Comparison of ENCODE assay signal across 10 mouse cellular contexts in genomic region chr4:132733071-132733770, GRCm38 (mm10). TPM values are rescaled to one million over a fixed set of nuclear protein-coding genes. Genes with fewer than 3 reads are reported as not detected.
DNase-seq lines count a peak whose midpoint lies in the region; ATAC-seq and TF ChIP-seq lines count a peak whose summit lies in the region.
"Had no signal": no experiment of that assay in that cellular context is flagged by ENCODE, and none has a peak within 500 bp of the region (broad histone marks: within the 10 kb centered on the region; RNA-seq: fewer than 3 reads in every experiment).

No protein-coding gene starts in this region.

- WGBS in kidney, postnatal 0 days: 94% methylated on average over 25 of the region's 25 CpGs
- 94% methylated on average over 25 of the region's 25 CpGs for WGBS in kidney, embryonic 16.5 days
- WGBS in embryonic facial prominence, embryonic 10.5 days: 93% methylated on average over 25 of the region's 25 CpGs
- 89% methylated on average over 25 of the region's 25 CpGs for WGBS in stomach, embryonic 15.5 days

- no peak overlapping the region for H3K27ac ChIP-seq in kidney, postnatal 0 days
- H3K27ac ChIP-seq in kidney, embryonic 16.5 days (ENCODE audit: low read length): no peak overlapping the region
- H3K27ac ChIP-seq in testis, adult 2 months (ENCODE audit: control insufficient read depth, insufficient read depth, low read depth, low read length): no peak overlapping the region; the same call in 1 of the 2 replicates
- 0 out of 2 replicates have a peak overlapping the region, but pooled peaks have one; percentile 61 for H3K27ac ChIP-seq in embryonic facial prominence, embryonic 10.5 days (replicated peaks)
- peak overlapping the region; percentile 31; the same call in 1 of the 2 replicates for H3K27ac ChIP-seq in stomach, embryonic 15.5 days
- H3K27ac ChIP-seq: hindbrain, embryonic 15.5 days; midbrain, embryonic 13.5 days had no signal

- H3K9me3 ChIP-seq in kidney, postnatal 0 days (replicated peaks; ENCODE audit: low read length): no peaks in the 10 kb centered on the region
- no peaks in the 10 kb centered on the region for H3K9me3 ChIP-seq in kidney, embryonic 16.5 days (ENCODE audit: low read length)
- H3K9me3 ChIP-seq in embryonic facial prominence, embryonic 10.5 days: no peaks in the 10 kb centered on the region
- no peaks in the 10 kb centered on the region for H3K9me3 ChIP-seq in stomach, embryonic 15.5 days
- H3K9me3 ChIP-seq: hindbrain, embryonic 15.5 days; midbrain, embryonic 13.5 days had no signal

- intact Hi-C loops in gastrocnemius, postnatal 36 days (cut with DNase I): no loop called here

- no peak overlapping the region for H3K9ac ChIP-seq in kidney, postnatal 0 days (ENCODE audit: low read depth, low read length)
- no peak overlapping the region for H3K9ac ChIP-seq in kidney, embryonic 16.5 days (replicated peaks; ENCODE audit: low read length)
- no peak overlapping the region for H3K9ac ChIP-seq in stomach, embryonic 15.5 days

- no peaks in the 10 kb centered on the region for H3K36me3 ChIP-seq in kidney, postnatal 0 days (ENCODE audit: insufficient read depth, low read length)
- no peaks in the 10 kb centered on the region for H3K36me3 ChIP-seq in kidney, embryonic 16.5 days (ENCODE audit: insufficient read depth, low read length)
- H3K36me3 ChIP-seq in testis, adult 2 months (ENCODE audit: control insufficient read depth, insufficient read depth, low read length): no peaks in the 10 kb centered on the region
- peaks cover 5% of the 10 kb centered on the region; the same call in 1 of the 2 replicates for H3K36me3 ChIP-seq in embryonic facial prominence, embryonic 10.5 days (replicated peaks)
- H3K36me3 ChIP-seq in stomach, embryonic 15.5 days: no peaks in the 10 kb centered on the region
- H3K36me3 ChIP-seq: hindbrain, embryonic 15.5 days had no signal

- no peak for TF ChIP-seq POLR2A in testis, adult 2 months (IDR thresholded peaks at IDR 0.05; ENCODE audit: control insufficient read depth, low read depth, low read length)

- no peak for ATAC-seq in kidney, postnatal 0 days (replicated peaks; ENCODE audit: low FRiP score, low read depth)
- no peak for ATAC-seq in kidney, embryonic 16.5 days (ENCODE audit: low FRiP score, low TSS enrichment)
- ATAC-seq in stomach, embryonic 15.5 days (ENCODE audit: insufficient read depth, low FRiP score, low read depth): no peak
- no peak for ATAC-seq in inflammation-experienced regulatory T-cells, adult 6 months

- no peaks in the 10 kb centered on the region for H3K27me3 ChIP-seq in kidney, postnatal 0 days (ENCODE audit: insufficient read depth, low read length)
- H3K27me3 ChIP-seq in kidney, embryonic 16.5 days (ENCODE audit: insufficient read depth, low read length): no peaks in the 10 kb centered on the region
- H3K27me3 ChIP-seq in testis, adult 2 months (ENCODE audit: control insufficient read depth, insufficient read depth, low read length): no peaks in the 10 kb centered on the region
- H3K27me3 ChIP-seq in embryonic facial prominence, embryonic 10.5 days (replicated peaks; ENCODE audit: low read depth, poor library complexity, severe bottlenecking): no peaks in the 10 kb centered on the region
- no peaks in the 10 kb centered on the region for H3K27me3 ChIP-seq in stomach, embryonic 15.5 days (replicated peaks)
- H3K27me3 ChIP-seq: hindbrain, embryonic 15.5 days; midbrain, embryonic 13.5 days had no signal

- H3K4me1 ChIP-seq in kidney, postnatal 0 days (replicated peaks; ENCODE audit: insufficient read depth, low read length): no peaks in the 10 kb centered on the region
- H3K4me1 ChIP-seq in kidney, embryonic 16.5 days (ENCODE audit: insufficient read depth, low read length): peaks cover 8% of the 10 kb centered on the region; the same call in 1 of the 2 replicates
- H3K4me1 ChIP-seq in testis, adult 2 months (ENCODE audit: control insufficient read depth, insufficient read depth, low read length): peaks cover 29% of the 10 kb centered on the region
- H3K4me1 ChIP-seq in embryonic facial prominence, embryonic 10.5 days: peaks cover 20% of the 10 kb centered on the region
- peaks cover 8% of the 10 kb centered on the region; the same call in 1 of the 2 replicates for H3K4me1 ChIP-seq in stomach, embryonic 15.5 days

- DNase-seq in kidney, postnatal 0 days (ENCODE audit: low spot score): no peak
- DNase-seq in testis, postnatal 14 days (ENCODE audit: low spot score): no peak
- DNase-seq in embryonic facial prominence, embryonic 10.5 days (ENCODE audit: low spot score): no peak
- no peak for DNase-seq in gastrocnemius, postnatal 36 days

- H3K4me3 ChIP-seq in kidney, postnatal 0 days (replicated peaks; ENCODE audit: low read depth, low read length): no peak overlapping the region
- H3K4me3 ChIP-seq in kidney, embryonic 16.5 days (ENCODE audit: low read length): no peak overlapping the region
- H3K4me3 ChIP-seq in testis, adult 2 months (ENCODE audit: control insufficient read depth, low read depth, low read length): peak overlapping the region; percentile 68
- H3K4me3 ChIP-seq in embryonic facial prominence, embryonic 10.5 days: no peak overlapping the region
- no peak overlapping the region for H3K4me3 ChIP-seq in stomach, embryonic 15.5 days (replicated peaks)

- no peak overlapping the region for H3K4me2 ChIP-seq in kidney, postnatal 0 days (ENCODE audit: low read length)
- no peak overlapping the region for H3K4me2 ChIP-seq in kidney, embryonic 16.5 days (replicated peaks; ENCODE audit: low read depth, low read length)
- H3K4me2 ChIP-seq in stomach, embryonic 15.5 days: peak overlapping the region; percentile 88; the same call in 1 of the 2 replicates

- peak; percentile 18; the same call in 1 of the 2 replicates for TF ChIP-seq CTCF in kidney, postnatal 0 days (IDR thresholded peaks at IDR 0.05; ENCODE audit: low read depth)
- no peak; the same call in 1 of the 2 replicates for TF ChIP-seq CTCF in testis, adult 2 months (IDR thresholded peaks at IDR 0.05; ENCODE audit: control insufficient read depth, insufficient read depth, insufficient replicate concordance, low read depth, low read length)

RNA-seq across cellular contexts. Expression of gene Xkr8, which starts 0.9 kb away (rescaled TPM):
- polyA plus RNA-seq in kidney, postnatal 0 days (2015; fragmentation: Nextera tagmentation; extraction: Ambion mirVana): 4.2 and 4.4 TPM in 2 replicates
- 4.7 and 7.3 TPM in 2 replicates for polyA plus RNA-seq in kidney, embryonic 16.5 days (2015; fragmentation: Nextera tagmentation; extraction: Ambion mirVana)
- polyA plus RNA-seq in testis, adult 2 months (2012; rRNA removed): 141 and 155 TPM in 2 replicates
- polyA plus RNA-seq in embryonic facial prominence, embryonic 10.5 days (2016; fragmentation: Nextera tagmentation; extraction: Ambion mirVana): 5.1 and 5.7 TPM in 2 replicates
- polyA plus RNA-seq in stomach, embryonic 15.5 days (2015; fragmentation: Nextera tagmentation; extraction: Ambion mirVana): 3.8 and 4.4 TPM in 2 replicates
- total RNA-seq in gastrocnemius, postnatal 36 days (2021): under 1 TPM; 0.51 to 0.74 TPM
- 1 to 10 TPM; 2.4 to 9.2 (median 7.8) TPM for polyA plus RNA-seq in inflammation-experienced regulatory T-cells, adult 6 months (2017; shearing (Covaris generic))

RNA-seq across cellular contexts. Expression of gene Smpdl3b, which starts 23.8 kb away (rescaled TPM):
- 9.0 and 9.5 TPM in 2 replicates for polyA plus RNA-seq in kidney, postnatal 0 days (2015; fragmentation: Nextera tagmentation; extraction: Ambion mirVana)
- 9.3 and 11.6 TPM in 2 replicates for polyA plus RNA-seq in kidney, embryonic 16.5 days (2015; fragmentation: Nextera tagmentation; extraction: Ambion mirVana)
- 2.8 and 3.7 TPM in 2 replicates for polyA plus RNA-seq in testis, adult 2 months (2012; rRNA removed)
- 4.3 and 4.4 TPM in 2 replicates for polyA plus RNA-seq in embryonic facial prominence, embryonic 10.5 days (2016; fragmentation: Nextera tagmentation; extraction: Ambion mirVana)
- polyA plus RNA-seq in stomach, embryonic 15.5 days (2015; fragmentation: Nextera tagmentation; extraction: Ambion mirVana): 6.7 and 6.9 TPM in 2 replicates
- total RNA-seq in gastrocnemius, postnatal 36 days (2021): under 1 TPM; 0.42 to 0.74 TPM
- 1 to 10 TPM; 4.0 to 9.1 (median 4.3) TPM for polyA plus RNA-seq in inflammation-experienced regulatory T-cells, adult 6 months (2017; shearing (Covaris generic))

RNA-seq across cellular contexts. Expression of gene Rpa2, which starts 34.9 kb away (rescaled TPM):
- 60.0 and 65.7 TPM in 2 replicates for polyA plus RNA-seq in kidney, postnatal 0 days (2015; fragmentation: Nextera tagmentation; extraction: Ambion mirVana)
- polyA plus RNA-seq in kidney, embryonic 16.5 days (2015; fragmentation: Nextera tagmentation; extraction: Ambion mirVana): 108 and 109 TPM in 2 replicates
- 15.5 and 18.0 TPM in 2 replicates for polyA plus RNA-seq in testis, adult 2 months (2012; rRNA removed)
- 173 and 192 TPM in 2 replicates for polyA plus RNA-seq in embryonic facial prominence, embryonic 10.5 days (2016; fragmentation: Nextera tagmentation; extraction: Ambion mirVana)
- polyA plus RNA-seq in stomach, embryonic 15.5 days (2015; fragmentation: Nextera tagmentation; extraction: Ambion mirVana): 87.0 and 89.5 TPM in 2 replicates
- 10 to 100 TPM; 13.8 to 14.7 TPM for total RNA-seq in gastrocnemius, postnatal 36 days (2021)
- 100 to 1,000 TPM in 1 of 3 experiments, 10 to 100 TPM in 2; 61.0 to 124 (median 76.1) TPM for polyA plus RNA-seq in inflammation-experienced regulatory T-cells, adult 6 months (2017; shearing (Covaris generic))

Comparison
In these comparisons a context has a peak if more than half of its experiments do, and no peak if none do; other contexts are left out.
1. H3K27ac ChIP-seq: peak in embryonic facial prominence, embryonic 10.5 days (single experiment) and stomach, embryonic 15.5 days (single experiment); none in kidney, postnatal 0 days (single experiment), kidney, embryonic 16.5 days (single experiment) and testis, adult 2 months (single experiment).
2. RNA of gene Xkr8, which starts 0.9 kb away (polyA plus RNA-seq): 141 to 155 TPM in testis, adult 2 months; 2.4 to 9.2 TPM in inflammation-experienced regulatory T-cells, adult 6 months, 4.7 to 7.3 TPM in kidney, embryonic 16.5 days, 5.1 to 5.7 TPM in embryonic facial prominence, embryonic 10.5 days, 4.2 to 4.4 TPM in kidney, postnatal 0 days and 3.8 to 4.4 TPM in stomach, embryonic 15.5 days; every median in the first group is over 10 times any median in the second.